Mouse (Mus musculus): Measurements from ENCODE around the gene Lpcat4. TPM values are rescaled to one million over a fixed set of nuclear protein-coding genes. Genes with fewer than 3 reads are reported as not detected.
A peak's percentile ranks its signal among the peaks of the same experiment; 100 is the strongest.

Lpcat4 gene
- total and polyA plus RNA-seq, 3 experiments = 12.3 to 75.2 (median 17.2) TPM

- TF ChIP-seq UBTF (IDR thresholded peaks at IDR 0.05; ENCODE audit: low read depth, low read length) (no peak), EP300 (IDR thresholded peaks at IDR 0.05; ENCODE audit: low read length) (peak; percentile 96), ETS1 (conservative IDR thresholded peaks at IDR 0.05; ENCODE audit: low read depth, low read length) (peak; percentile 46; the same call in 1 of the 2 replicates), CTCF (conservative IDR thresholded peaks at IDR 0.05 in 1 of 2, IDR thresholded peaks at IDR 0.05 in 1 of 2; ENCODE audit: low read depth in 2 of 2, low read length in 2 of 2) (no peak), POLR2A (IDR thresholded peaks at IDR 0.05; ENCODE audit: low read depth, low read length) (peak; percentile 41; the same call in 1 of the 2 replicates), MXI1 (IDR thresholded peaks at IDR 0.05; ENCODE audit: low read depth, low read length) (no peak), USF1 (IDR thresholded peaks at IDR 0.05; ENCODE audit: low read depth, low read length) (no peak), RAD21 (IDR thresholded peaks at IDR 0.05; ENCODE audit: low read depth, low read length) (no peak), PAX5 (IDR thresholded peaks at IDR 0.05; ENCODE audit: low read length) (no peak)
These were observed 28.4 kb downstream of the Lpcat4 start (continued) for GRCm38 (mm10) chr2:112267547-112268269.

- TF ChIP-seq BHLHE40 (IDR thresholded peaks at IDR 0.05; ENCODE audit: low read depth, low read length) (no peak), NELFE (IDR thresholded peaks at IDR 0.05; ENCODE audit: low read depth, low read length) (no peak), IRF4 (IDR thresholded peaks at IDR 0.05; ENCODE audit: low read depth, low read length) (no peak), TBP (conservative IDR thresholded peaks at IDR 0.05; ENCODE audit: low read depth, low read length) (no peak), JUND (conservative IDR thresholded peaks at IDR 0.05; ENCODE audit: low read depth, low read length) (no peak), CHD1 (IDR thresholded peaks at IDR 0.05; ENCODE audit: low read depth, low read length) (no peak), MEF2A (IDR thresholded peaks at IDR 0.05; ENCODE audit: borderline replicate concordance, low read depth, low read length) (no peak), MAZ (IDR thresholded peaks at IDR 0.05; ENCODE audit: low read depth, low read length) (no peak), CTCF (conservative IDR thresholded peaks at IDR 0.05 in 1 of 2, IDR thresholded peaks at IDR 0.05 in 1 of 2; ENCODE audit: low read depth in 2 of 2, low read length in 2 of 2) (no peak), HCFC1 (IDR thresholded peaks at IDR 0.05; ENCODE audit: low read depth, low read length) (no peak), EP300 (IDR thresholded peaks at IDR 0.05; ENCODE audit: low read length) (no peak)
- dilution Hi-C loops (cut with MboI; ENCODE audit: extremely low pct_ligation_motif_present, extremely low pct_unique_long_range_greater_than_20kb, low sequenced_read_pairs) (no loop called here), in situ Hi-C loops (cut with MboI; ENCODE audit: low pct_ligation_motif_present, low pct_unique_long_range_greater_than_20kb, low sequenced_read_pairs) (no loop called here)
- Histone ChIP-seq H3K4me3 (replicated peaks in 1 of 3; ENCODE audit: low read depth in 2 of 3, low read length in 2 of 3, poor library complexity in 1 of 3) (no peak overlapping the region), H3K36me3 (replicated peaks in 1 of 2; ENCODE audit: control insufficient read depth in 1 of 2, insufficient read depth in 1 of 2, low read length in 1 of 2) (peaks cover 0 to 19% of the 10 kb centered on the region in 2 experiments), H3K4me1 (ENCODE audit: control insufficient read depth in 1 of 2, insufficient read depth in 2 of 2) (peaks cover 0 to 23% of the 10 kb centered on the region in 2 experiments; a peak in 2 of 4 replicates), H3K27me3 (replicated peaks) (no peaks in the 10 kb centered on the region), H3K9ac (ENCODE audit: insufficient read depth, low read depth) (no peak overlapping the region), H3K27ac (ENCODE audit: insufficient read depth, low read depth) (no peak overlapping the region), H3K9me3 (replicated peaks; ENCODE audit: low read length) (no peaks in the 10 kb centered on the region), H3K79me2 (replicated peaks; ENCODE audit: control insufficient read depth, extremely low read depth, insufficient read depth, poor library complexity, severe bottlenecking) (peaks cover 27% of the 10 kb centered on the region), H3K4me2 (ENCODE audit: insufficient read depth, low read depth, poor library complexity, severe bottlenecking) (no peak overlapping the region)
- no peak for DNase-seq (ENCODE audit: extremely low read depth)
These were observed 30.7 kb downstream of the Lpcat4 start for GRCm38 (mm10) chr2:112270011-112270410.

GRCm38 (mm10) chr2:112272909-112273308 lies 33.6 kb downstream of the Lpcat4 start:
- dilution Hi-C loops (cut with MboI; ENCODE audit: extremely low pct_ligation_motif_present, extremely low pct_unique_long_range_greater_than_20kb, low sequenced_read_pairs) = no loop called here
- no peak overlapping the region for H3K27ac ChIP-seq (ENCODE audit: insufficient read depth, low read depth)
- TF ChIP-seq RCOR1 (conservative IDR thresholded peaks at IDR 0.05; ENCODE audit: low read depth, low read length) (no peak), MAFK (IDR thresholded peaks at IDR 0.05; ENCODE audit: insufficient replicate concordance, low read length) (no peak), ZMIZ1 (IDR thresholded peaks at IDR 0.05; ENCODE audit: low read depth, low read length) (no peak), USF1 (IDR thresholded peaks at IDR 0.05; ENCODE audit: low read depth, low read length) (no peak)
- peaks cover 21% of the 10 kb centered on the region for H3K79me2 ChIP-seq (replicated peaks; ENCODE audit: control insufficient read depth, extremely low read depth, insufficient read depth, poor library complexity, severe bottlenecking)
- H3K36me3 ChIP-seq (replicated peaks in 1 of 2; ENCODE audit: control insufficient read depth in 1 of 2, insufficient read depth in 1 of 2, low read length in 1 of 2) = peaks cover 0 to 23% of the 10 kb centered on the region in 2 experiments
- H3K27me3 ChIP-seq (replicated peaks) = no peaks in the 10 kb centered on the region
- H3K4me3 ChIP-seq (replicated peaks in 1 of 3; ENCODE audit: low read depth in 2 of 3, low read length in 2 of 3, poor library complexity in 1 of 3) = no peak overlapping the region
- H3K4me1 ChIP-seq (ENCODE audit: control insufficient read depth in 1 of 2, insufficient read depth in 2 of 2) = peaks cover 0 to 21% of the 10 kb centered on the region in 2 experiments; a peak in 2 of 4 replicates
- H3K9me3 ChIP-seq (replicated peaks; ENCODE audit: low read length) = no peaks in the 10 kb centered on the region
- H3K9ac ChIP-seq (ENCODE audit: insufficient read depth, low read depth) = no peak overlapping the region
- DNase-seq (ENCODE audit: extremely low read depth) = no peak
- in situ Hi-C loops (cut with MboI; ENCODE audit: low pct_ligation_motif_present, low pct_unique_long_range_greater_than_20kb, low sequenced_read_pairs) = no loop called here
- H3K4me2 ChIP-seq (ENCODE audit: insufficient read depth, low read depth, poor library complexity, severe bottlenecking) = no peak overlapping the region

Data from CH12.LX (cell line).